In genomic region chr1:180640605-180641125, GRCm38 (mm10) we compare ENCODE assay signal across 9 mouse cellular contexts. TPM values are rescaled to one million over a fixed set of nuclear protein-coding genes. Genes with fewer than 3 reads are reported as not detected.
DNase-seq lines count a peak whose midpoint lies in the region; ATAC-seq and TF ChIP-seq lines count a peak whose summit lies in the region.
"Had no signal": no experiment of that assay in that cellular context is flagged by ENCODE, and none has a peak within 500 bp of the region (broad histone marks: within the 10 kb centered on the region; RNA-seq: fewer than 3 reads in every experiment).

No protein-coding gene starts in this region.

- H3K4me2 ChIP-seq in forebrain, embryonic 12.5 days = peak overlapping the region; percentile 75
- peak overlapping the region; percentile 93 for H3K4me2 ChIP-seq in heart, postnatal 0 days (ENCODE audit: low read depth, low read length)
- H3K4me2 ChIP-seq in lung, embryonic 16.5 days (ENCODE audit: low read depth, low read length) = peak overlapping the region; percentile 73

- H3K27ac ChIP-seq in forebrain, embryonic 12.5 days = peak overlapping the region; percentile 95
- H3K27ac ChIP-seq in heart, postnatal 0 days (ENCODE audit: low read depth) = peak overlapping the region; percentile 88
- H3K27ac ChIP-seq in lung, embryonic 16.5 days (ENCODE audit: low read length) = peak overlapping the region; percentile 95
- no peak overlapping the region for H3K27ac ChIP-seq in olfactory bulb, adult 2 months (ENCODE audit: insufficient read depth, low read depth, low read length)

- no peak for TF ChIP-seq POLR2A in olfactory bulb, adult 2 months (IDR thresholded peaks at IDR 0.05; ENCODE audit: insufficient read depth, low read depth, low read length)

- no peak for TF ChIP-seq EP300 in heart, postnatal 0 days (IDR thresholded peaks at IDR 0.05; ENCODE audit: low read depth)

- DNase-seq in adrenal gland, adult 18-20 months (ENCODE audit: low spot score in 2 of 2) = peak; percentile 44 to 48
- DNase-seq in adrenal gland, adult 8-10 months = no peak
- peak; percentile 21 to 30 for DNase-seq in adrenal gland, postnatal 4 days (ENCODE audit: low spot score in 2 of 2)
- peak; percentile 35 for DNase-seq in heart, postnatal 0 days (ENCODE audit: low spot score)
- peak; percentile 36 to 70 for DNase-seq in kidney, postnatal 25 days

- no peaks in the 10 kb centered on the region for H3K9me3 ChIP-seq in forebrain, embryonic 12.5 days
- H3K9me3 ChIP-seq in heart, postnatal 0 days (replicated peaks; ENCODE audit: control insufficient read depth, low read length) = no peaks in the 10 kb centered on the region
- H3K9me3 ChIP-seq in lung, embryonic 16.5 days (ENCODE audit: control insufficient read depth, low read length) = no peaks in the 10 kb centered on the region

- H3K4me3 ChIP-seq in forebrain, embryonic 12.5 days (replicated peaks) = peak overlapping the region; percentile 86
- H3K4me3 ChIP-seq in heart, postnatal 0 days (ENCODE audit: low read depth, low read length) = peak overlapping the region; percentile 99
- H3K4me3 ChIP-seq in lung, embryonic 16.5 days (ENCODE audit: low read length) = peak overlapping the region; percentile 80
- peak overlapping the region; percentile 91 for H3K4me3 ChIP-seq in olfactory bulb, adult 2 months (ENCODE audit: insufficient read depth, low read depth, low read length)

- H3K27me3 ChIP-seq in forebrain, embryonic 12.5 days = no peaks in the 10 kb centered on the region
- H3K27me3 ChIP-seq in heart, postnatal 0 days (ENCODE audit: control insufficient read depth, insufficient read depth, low read length) = no peaks in the 10 kb centered on the region
- H3K27me3 ChIP-seq in lung, embryonic 16.5 days (ENCODE audit: control insufficient read depth, insufficient read depth, low read depth, low read length) = no peaks in the 10 kb centered on the region

- no peak; the same call in none of the 2 replicates for ATAC-seq in forebrain, embryonic 12.5 days (ENCODE audit: low FRiP score)
- peak; percentile 77 for ATAC-seq in heart, postnatal 0 days (ENCODE audit: insufficient read depth, low read depth)
- ATAC-seq in lung, embryonic 16.5 days (ENCODE audit: low read depth) = no peak; the same call in 1 of the 2 replicates

- no peaks in the 10 kb centered on the region for H3K36me3 ChIP-seq in forebrain, embryonic 12.5 days (replicated peaks)
- no peaks in the 10 kb centered on the region for H3K36me3 ChIP-seq in heart, postnatal 0 days (replicated peaks; ENCODE audit: control insufficient read depth, insufficient read depth, low read length)
- H3K36me3 ChIP-seq in lung, embryonic 16.5 days (ENCODE audit: control insufficient read depth, insufficient read depth, low read length) = no peaks in the 10 kb centered on the region

- WGBS in forebrain, embryonic 12.5 days = under 1% methylated on average over 52 of the region's 61 CpGs
- WGBS in heart, postnatal 0 days = under 1% methylated on average over 44 of the region's 61 CpGs
- 1% methylated on average over 54 of the region's 61 CpGs for WGBS in lung, embryonic 16.5 days
- WGBS in olfactory bulb, adult 2 months = under 1% methylated on average over 60 of the region's 61 CpGs

- H3K4me1 ChIP-seq in forebrain, embryonic 12.5 days = peaks cover 27% of the 10 kb centered on the region
- peaks cover 7% of the 10 kb centered on the region; the same call in 1 of the 2 replicates for H3K4me1 ChIP-seq in heart, postnatal 0 days (ENCODE audit: control insufficient read depth, insufficient read depth)
- H3K4me1 ChIP-seq in lung, embryonic 16.5 days (replicated peaks; ENCODE audit: control insufficient read depth, insufficient read depth, low read length) = peaks cover 19% of the 10 kb centered on the region
- H3K4me1 ChIP-seq in olfactory bulb, adult 2 months (ENCODE audit: control insufficient read depth, insufficient read depth, low read length) = peaks cover 5% of the 10 kb centered on the region

- H3K9ac ChIP-seq in forebrain, embryonic 12.5 days = peak overlapping the region; percentile 92
- H3K9ac ChIP-seq in heart, postnatal 0 days (replicated peaks; ENCODE audit: low read depth, low read length) = peak overlapping the region; percentile 93
- peak overlapping the region; percentile 99 for H3K9ac ChIP-seq in lung, embryonic 16.5 days (ENCODE audit: low read length)

- no peak for TF ChIP-seq CTCF in heart, postnatal 0 days (IDR thresholded peaks at IDR 0.05; ENCODE audit: low read depth)
- TF ChIP-seq CTCF in olfactory bulb, adult 2 months (IDR thresholded peaks at IDR 0.05; ENCODE audit: insufficient read depth, low read depth, low read length) = no peak

RNA-seq across cellular contexts. Expression of gene Lin9, which starts 0.3 kb away (rescaled TPM):
- 1 to 10 TPM; 3.9 to 4.2 TPM for total RNA-seq in adrenal gland, adult 18-20 months (2021)
- total RNA-seq in adrenal gland, adult 8-10 months (2022) = 1 to 10 TPM; 4.4 to 5.8 (median 5.2) TPM
- 10 to 100 TPM; 12.2 to 12.3 TPM for total RNA-seq in adrenal gland, postnatal 4 days (2021)
- 27.1 and 30.0 TPM in 2 replicates for polyA plus RNA-seq in forebrain, embryonic 12.5 days (2016; fragmentation: Nextera tagmentation; extraction: Ambion mirVana)
- 12.3 and 17.7 TPM in 2 replicates for total RNA-seq in heart, postnatal 0 days (2014; rRNA removed; ENCODE audit: low replicate concordance)
- 5.7 and 5.8 TPM in 2 replicates for polyA plus RNA-seq in heart, postnatal 0 days (2015; fragmentation: Nextera tagmentation; extraction: Ambion mirVana)
- 19.8 and 22.3 TPM in 2 replicates for polyA plus RNA-seq in lung, embryonic 16.5 days (2015; fragmentation: Nextera tagmentation; extraction: Ambion mirVana)
- polyA plus RNA-seq in olfactory bulb, adult 2 months (2012; ENCODE audit: insufficient read depth, insufficient read length, low replicate concordance, missing spikeins) = not detected in 2 replicates

RNA-seq across cellular contexts. Expression of gene Mixl1, which starts 56.2 kb away (rescaled TPM):
- total RNA-seq in adrenal gland, adult 18-20 months (2021) = not detected
- total RNA-seq in adrenal gland, adult 8-10 months (2022) = not detected
- under 1 TPM in 1 of 2 experiments, not detected in 1; 0.17 TPM for total RNA-seq in adrenal gland, postnatal 4 days (2021)
- polyA plus RNA-seq in forebrain, embryonic 12.5 days (2016; fragmentation: Nextera tagmentation; extraction: Ambion mirVana) = not detected in 2 replicates
- total RNA-seq in heart, postnatal 0 days (2014; rRNA removed; ENCODE audit: low replicate concordance) = not detected in 2 replicates
- not detected in 2 replicates for polyA plus RNA-seq in heart, postnatal 0 days (2015; fragmentation: Nextera tagmentation; extraction: Ambion mirVana)
- 0.15 and 0.35 TPM in 2 replicates for polyA plus RNA-seq in lung, embryonic 16.5 days (2015; fragmentation: Nextera tagmentation; extraction: Ambion mirVana)
- not detected in 2 replicates for polyA plus RNA-seq in olfactory bulb, adult 2 months (2012; ENCODE audit: insufficient read depth, insufficient read length, low replicate concordance, missing spikeins)
- total RNA-seq: left cerebral cortex, adult 18-20 months had no signal
